Comparison of ENCODE assay signal across 13 mouse cellular contexts in genomic region chr7:94268665-94269320, GRCm38 (mm10).
"Had no signal": no experiment of that assay in that cellular context is flagged by ENCODE, and none has a peak within 500 bp of the region (broad histone marks: within the 10 kb centered on the region; RNA-seq: fewer than 3 reads in every experiment).

No protein-coding gene starts in this region.

- ATAC-seq: lung, postnatal 0 days had no signal

- H3K4me1 ChIP-seq: kidney, embryonic 15.5 days; limb, embryonic 10.5 days; liver, embryonic 15.5 days; stomach, embryonic 15.5 days had no signal

- H3K9ac ChIP-seq: kidney, embryonic 15.5 days; liver, embryonic 15.5 days; stomach, embryonic 15.5 days had no signal

- H3K36me3 ChIP-seq: kidney, embryonic 15.5 days; limb, embryonic 10.5 days; liver, embryonic 15.5 days; stomach, embryonic 15.5 days had no signal

- DNase-seq: kidney, postnatal 14 days; lung, adult 2 months; lung, postnatal 36 days; midbrain, embryonic 14.5 days; thymus, adult 2 months; thymus, postnatal 25 days had no signal

- H3K4me2 ChIP-seq: kidney, embryonic 15.5 days; liver, embryonic 11.5 days; liver, embryonic 15.5 days; stomach, embryonic 15.5 days had no signal

- H3K4me3 ChIP-seq: kidney, embryonic 15.5 days; left cerebral cortex, adult 2 months; limb, embryonic 10.5 days; liver, embryonic 15.5 days; stomach, embryonic 15.5 days had no signal

- H3K9me3 ChIP-seq: kidney, embryonic 15.5 days; limb, embryonic 10.5 days; liver, embryonic 15.5 days; stomach, embryonic 15.5 days had no signal

- H3K27ac ChIP-seq: kidney, embryonic 15.5 days; left cerebral cortex, adult 2 months; limb, embryonic 10.5 days; liver, embryonic 15.5 days; stomach, embryonic 15.5 days had no signal

- H3K27me3 ChIP-seq: kidney, embryonic 15.5 days; liver, embryonic 15.5 days; stomach, embryonic 15.5 days had no signal
